Mouse (Mus musculus): ENCODE results near the gene Gin1.
A peak's percentile ranks its signal among the peaks of the same experiment; 100 is the strongest.

DNA sequence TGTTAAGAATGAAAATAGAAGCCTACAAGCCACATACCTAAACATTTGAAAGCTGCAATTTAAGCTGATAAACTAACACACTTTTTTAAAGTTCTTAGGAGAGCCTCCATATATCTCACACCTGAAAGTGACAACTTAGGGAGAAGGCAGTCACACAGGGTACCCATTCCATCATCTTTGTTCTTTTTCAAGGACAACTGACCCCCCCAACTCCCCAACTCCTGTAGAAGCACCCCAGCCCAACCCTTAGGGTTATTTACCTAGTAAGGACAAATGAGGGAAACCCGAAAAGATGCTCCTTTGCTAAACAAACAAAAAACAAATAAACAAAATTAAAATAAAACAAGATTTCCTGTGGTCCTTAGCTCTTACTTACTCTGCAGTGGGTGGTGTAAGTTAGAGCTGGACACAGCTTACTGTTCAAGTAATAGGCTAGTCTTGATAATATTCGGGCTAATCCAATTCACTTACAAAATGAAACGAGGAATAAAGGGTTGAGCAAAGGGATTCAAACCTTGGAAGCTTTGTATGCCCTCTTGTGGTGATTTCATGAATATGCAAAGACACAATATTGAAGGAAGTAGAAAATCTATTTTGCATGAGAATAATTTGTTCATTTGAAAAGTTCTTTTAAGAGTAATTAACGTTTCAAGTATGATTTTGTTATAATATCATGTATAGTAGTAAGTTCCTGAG is 32.4 kb downstream of the Gin1 start:
- TF ChIP-seq EP300 (IDR thresholded peaks at IDR 0.05; ENCODE audit: low read depth) (no peak), CTCF (IDR thresholded peaks at IDR 0.05; ENCODE audit: low read depth) (peak; percentile 48; the same call in 1 of the 2 replicates)
